Mouse (Mus musculus) urinary bladder, postnatal 36 days (tissue): ENCODE data around the gene B3gnt9.
"Not testable (repeated sequence)": the region's sequence is repeated elsewhere in the genome, so short reads cannot be mapped to it uniquely, and the experiment has no call there.

Source experiments
- DNase-seq, 2 experiments: peaks; one replicate each; pipeline ENCODE4 v3.0.0; 2022; ENCODE audit warnings: low spot score in 2 of 2, mixed read lengths in 1 of 2

B3gnt9 gene

DNA sequence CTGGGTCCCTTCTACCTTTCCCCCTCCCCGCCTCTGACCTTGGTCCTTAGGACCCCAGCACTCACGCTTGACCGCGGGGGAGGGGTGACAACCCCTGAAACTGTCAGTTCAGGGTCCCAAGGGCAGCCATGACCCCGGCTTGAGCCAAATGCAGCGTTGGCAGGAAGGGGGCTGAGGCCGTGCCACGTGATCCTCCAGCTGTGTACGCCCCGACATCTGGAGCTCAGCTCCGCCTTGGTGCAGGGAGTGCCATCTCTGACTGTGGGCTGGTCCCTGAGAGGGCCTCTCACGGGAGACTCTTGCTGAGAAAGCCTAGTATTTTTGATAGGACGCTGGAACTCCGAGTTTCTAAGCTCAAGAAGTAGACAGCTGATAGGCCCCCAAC, at the start of gene B3gnt9:
TSS of gene B3gnt9 (minus strand) at position 188 of the 385 bp plus-strand sequence.
- peak; percentile 50 to 82 for DNase-seq

DNA sequence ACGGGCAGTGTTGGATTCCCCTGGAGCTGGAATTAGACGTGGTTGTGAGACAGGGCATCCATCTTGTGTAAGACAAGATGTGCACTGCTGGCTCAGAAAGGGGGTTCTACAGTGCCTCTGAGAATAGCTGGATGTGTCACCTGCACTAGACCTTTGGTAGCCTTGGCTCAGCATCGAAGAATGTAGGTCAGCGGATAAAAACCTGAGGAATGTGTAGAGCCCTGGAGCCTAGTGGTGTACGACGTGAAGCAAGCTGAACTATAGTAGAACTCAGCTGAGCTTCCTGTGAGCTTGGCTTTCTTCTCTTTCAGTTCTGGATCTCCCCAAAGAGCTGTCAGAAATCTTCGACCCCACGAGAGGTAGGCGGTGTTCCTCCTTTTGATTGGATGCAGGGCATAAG, 48.9 kb upstream of the B3gnt9 start:
- DNase-seq, result no peak

DNA sequence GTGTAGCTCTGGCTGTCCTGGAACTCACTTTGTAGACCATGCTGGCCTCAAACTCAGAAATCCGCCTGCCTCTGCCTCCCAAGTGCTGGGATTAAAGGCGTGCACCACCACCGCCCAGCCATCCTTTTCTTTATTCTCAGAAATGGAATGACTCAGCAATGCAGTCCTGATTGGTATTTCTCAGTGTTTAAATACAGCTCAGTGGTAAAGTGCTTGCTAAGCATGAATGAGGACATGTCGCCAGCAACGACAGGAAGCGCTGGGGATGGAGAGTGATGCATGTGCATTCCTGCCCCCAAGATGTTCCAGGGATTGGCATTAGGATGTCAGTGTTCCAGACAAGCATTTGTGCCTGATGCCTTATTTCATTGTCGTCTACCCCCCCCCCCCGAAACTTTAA, 48.4 kb upstream of the B3gnt9 start:
- no peak for DNase-seq

DNA sequence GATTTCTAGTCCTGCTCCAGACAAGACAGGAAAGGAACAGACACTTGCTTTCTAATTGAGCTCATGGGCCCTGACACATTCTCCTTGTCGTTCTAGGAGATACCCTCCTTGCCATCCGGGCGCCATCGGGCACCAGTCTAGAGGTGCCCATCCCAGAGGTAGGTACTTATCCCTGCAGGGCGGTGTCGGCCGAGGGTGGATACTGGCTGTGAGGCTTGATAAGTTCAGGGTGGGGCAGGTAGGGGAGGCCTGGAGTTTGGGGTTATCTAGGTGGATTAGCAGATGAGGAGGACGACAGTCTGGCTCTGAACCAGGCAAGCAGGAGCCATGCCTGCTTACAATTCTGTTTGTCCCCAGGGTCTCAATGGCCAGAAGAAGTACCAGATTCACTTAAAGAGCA, 45.0 kb upstream of the B3gnt9 start:
- DNase-seq, result no peak

DNA sequence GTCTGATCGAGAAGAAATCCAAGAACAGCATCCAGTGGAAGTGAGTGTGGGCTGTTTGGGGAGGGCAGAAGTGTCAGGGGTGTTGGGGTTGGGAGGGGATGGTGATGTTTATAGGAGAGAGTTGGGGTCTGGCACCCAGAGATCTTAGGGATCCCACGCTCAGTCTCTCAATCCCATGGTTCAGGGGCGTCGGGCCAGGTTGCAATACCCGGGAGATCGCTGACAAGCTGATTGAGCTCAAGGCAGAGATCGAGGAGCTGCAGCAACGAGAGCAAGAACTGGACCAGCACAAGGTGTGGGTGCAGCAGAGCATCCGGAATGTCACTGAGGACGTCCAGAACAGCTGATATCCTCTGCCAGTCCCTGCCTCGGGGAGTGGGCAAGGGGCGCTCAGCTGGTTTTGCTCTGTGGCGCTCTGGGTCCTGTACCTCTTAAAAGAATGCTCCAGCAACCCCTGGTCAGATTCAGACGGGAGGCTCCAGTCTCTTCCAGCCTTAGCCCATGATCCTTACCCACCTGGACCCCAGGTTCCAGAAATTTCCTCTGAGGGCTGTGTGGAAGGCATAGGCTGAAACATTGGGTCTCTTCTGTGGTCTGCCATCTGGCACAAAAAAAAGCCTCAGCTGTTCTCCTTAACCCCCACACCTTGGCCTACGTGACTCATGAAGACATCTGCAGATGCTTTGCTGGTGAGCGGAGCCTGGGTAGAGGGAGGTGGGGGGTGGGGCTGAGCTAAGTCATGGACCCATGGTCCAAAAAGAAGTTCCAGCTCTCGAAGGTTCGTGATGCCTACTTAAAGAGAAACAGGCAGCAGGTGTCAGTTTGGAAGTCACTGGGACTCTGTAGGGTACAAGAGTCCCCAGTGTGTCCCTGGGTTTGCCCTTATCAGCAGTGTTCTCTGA, 43.6 kb upstream of the B3gnt9 start:
- DNase-seq, result no peak

DNA sequence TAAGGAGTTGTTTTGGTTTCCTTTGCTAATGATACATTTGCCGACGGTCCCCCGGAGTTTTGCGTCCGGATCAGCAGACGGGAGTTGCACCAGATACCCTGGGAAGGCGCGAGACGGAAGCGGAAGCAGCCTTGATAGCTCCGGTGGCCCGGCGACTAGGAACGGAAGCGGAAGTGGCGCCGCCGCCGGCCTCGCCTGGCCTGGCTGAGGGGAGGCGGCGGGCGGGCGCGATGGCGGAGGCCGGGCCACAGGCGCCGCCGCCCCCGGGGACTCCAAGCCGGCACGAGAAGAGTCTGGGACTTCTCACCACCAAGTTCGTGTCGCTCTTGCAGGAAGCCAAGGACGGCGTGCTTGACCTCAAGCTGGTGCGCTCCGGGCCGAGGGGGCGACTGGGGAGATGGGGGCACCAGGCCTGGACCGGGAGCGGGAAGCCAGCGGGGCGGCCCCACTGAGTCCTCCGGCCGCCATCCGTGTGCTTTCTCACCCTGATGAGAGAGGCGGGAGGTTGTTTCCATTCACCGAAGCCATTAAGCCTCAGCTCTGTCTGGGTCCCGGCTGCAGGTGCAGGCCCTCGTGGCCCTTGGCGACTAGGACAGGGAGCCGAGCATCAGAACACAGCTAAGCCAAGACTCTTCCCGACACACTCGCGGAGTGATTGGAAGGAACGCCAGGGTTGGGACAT, 42.7 kb upstream of the B3gnt9 start, which contains the start of gene E2f4:
TSS of gene E2f4 (plus strand) at position 153 of the 682 bp plus-strand sequence.
- peak; percentile 83 to 92 for DNase-seq

DNA sequence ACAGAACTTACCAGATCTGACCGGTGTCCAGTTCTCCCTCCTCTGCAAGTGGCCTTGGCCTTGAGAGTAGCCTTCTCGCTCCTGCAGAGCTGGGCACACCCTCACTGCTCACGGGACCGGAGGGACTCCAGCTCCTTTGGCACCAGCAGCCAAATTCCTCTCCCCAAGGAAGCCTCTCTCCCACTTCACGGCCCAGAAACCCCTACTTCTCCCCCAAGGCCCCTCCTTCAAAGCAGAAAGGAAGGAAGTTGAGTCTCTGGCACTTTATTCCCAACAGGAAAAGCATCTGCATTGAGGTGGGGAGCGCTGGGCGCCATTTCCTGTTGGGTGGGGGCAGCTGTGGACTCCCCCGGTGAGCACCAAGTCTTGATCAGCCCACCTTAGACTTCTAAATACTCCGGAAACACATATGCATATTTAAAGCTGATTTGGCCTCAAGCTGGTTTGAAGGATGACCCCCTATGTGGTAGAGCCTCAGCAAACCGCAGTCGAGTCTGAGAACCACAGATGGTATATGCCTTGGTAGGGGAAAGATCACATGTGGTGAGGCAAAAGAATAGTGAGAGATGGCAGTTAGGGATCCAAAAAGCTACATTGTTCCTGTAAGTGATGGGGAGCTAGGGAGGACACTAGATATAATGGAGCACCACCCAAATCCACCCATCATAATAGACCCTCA, 41.1 kb upstream of the B3gnt9 start, which contains the start of gene Exoc3l:
TSS of gene Exoc3l (minus strand) at position 207 of the 679 bp plus-strand sequence.
- DNase-seq, result no peak

DNA sequence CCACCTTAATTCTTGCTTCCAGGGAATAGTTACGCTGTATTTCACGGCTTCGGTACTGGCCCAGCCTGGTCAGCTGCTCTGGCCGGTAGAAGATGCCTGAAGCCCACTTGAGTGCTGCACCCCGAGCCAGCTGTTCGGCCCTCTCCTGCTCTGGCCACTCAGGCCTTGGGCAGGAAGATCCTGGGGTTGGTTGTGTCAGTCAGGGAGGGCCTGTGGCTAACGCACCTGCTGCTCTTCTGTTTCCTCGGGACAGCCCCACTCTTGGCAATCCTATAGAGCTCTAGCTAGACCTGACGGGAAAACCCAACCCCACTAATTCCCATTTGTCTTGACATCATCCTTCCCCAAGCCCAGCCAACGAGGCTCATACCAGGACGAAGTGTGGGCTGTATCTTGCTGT, 40.3 kb upstream of the B3gnt9 start:
- no peak for DNase-seq

DNA sequence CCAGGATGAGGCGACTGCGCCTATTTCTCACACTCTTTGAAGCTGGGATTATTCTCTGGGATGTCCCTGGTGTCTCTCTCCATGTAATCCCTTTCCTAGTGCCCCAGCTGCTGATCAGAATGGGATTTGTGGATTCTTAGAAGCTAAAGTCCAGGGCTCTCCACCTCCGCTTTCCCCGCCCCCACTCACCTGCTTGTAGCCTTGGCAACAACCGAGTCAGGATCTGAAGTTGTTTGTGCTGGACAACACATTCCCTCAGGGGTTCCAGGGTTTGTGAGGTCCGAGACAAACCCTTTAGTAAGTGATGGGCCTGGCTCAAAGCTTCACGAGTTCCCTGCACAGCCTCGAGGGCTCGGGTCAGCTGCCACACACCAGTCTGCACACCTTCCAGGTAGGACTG, 39.8 kb upstream of the B3gnt9 start:
- DNase-seq, result no peak

DNA sequence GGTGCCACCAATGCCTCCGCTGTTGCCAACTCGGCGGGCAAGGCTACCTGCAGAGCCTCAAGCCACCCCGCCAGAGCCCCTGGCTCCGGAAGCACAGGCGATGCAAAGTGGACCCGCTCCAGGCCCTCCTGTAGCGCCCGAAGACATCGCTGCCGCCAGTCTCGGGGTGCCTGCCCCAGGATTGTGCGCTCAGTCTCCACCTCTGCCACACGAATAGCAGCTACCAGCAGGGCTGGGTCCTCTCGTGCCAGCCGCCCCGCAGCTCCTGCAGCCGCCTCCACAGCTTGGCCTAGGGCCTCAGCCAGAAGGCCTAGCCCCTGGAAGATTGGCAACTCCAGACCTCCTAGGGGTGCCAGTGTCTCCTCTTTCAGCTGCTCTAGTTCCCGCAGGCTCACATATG, 38.5 kb upstream of the B3gnt9 start:
- no peak for DNase-seq

DNA sequence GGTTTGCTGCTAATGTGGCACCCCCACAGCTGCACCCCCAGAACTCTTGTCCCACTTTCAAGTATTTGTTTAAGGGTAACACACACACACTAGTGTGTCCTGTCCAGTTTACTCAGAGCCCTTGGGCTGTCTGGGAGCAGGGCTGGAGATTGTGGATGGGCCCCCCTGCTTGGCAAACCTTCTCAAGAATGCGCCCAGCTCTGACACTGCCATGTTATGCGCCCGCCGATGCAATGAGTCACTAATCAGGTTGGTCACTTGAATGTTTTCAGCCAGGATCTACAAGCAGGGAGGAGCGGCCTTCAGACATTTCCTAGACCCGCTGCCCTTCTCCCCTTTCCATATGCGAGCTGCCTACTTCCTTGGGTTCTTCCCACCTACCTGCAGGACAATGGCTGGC, 37.5 kb upstream of the B3gnt9 start:
- DNase-seq, result no peak

DNA sequence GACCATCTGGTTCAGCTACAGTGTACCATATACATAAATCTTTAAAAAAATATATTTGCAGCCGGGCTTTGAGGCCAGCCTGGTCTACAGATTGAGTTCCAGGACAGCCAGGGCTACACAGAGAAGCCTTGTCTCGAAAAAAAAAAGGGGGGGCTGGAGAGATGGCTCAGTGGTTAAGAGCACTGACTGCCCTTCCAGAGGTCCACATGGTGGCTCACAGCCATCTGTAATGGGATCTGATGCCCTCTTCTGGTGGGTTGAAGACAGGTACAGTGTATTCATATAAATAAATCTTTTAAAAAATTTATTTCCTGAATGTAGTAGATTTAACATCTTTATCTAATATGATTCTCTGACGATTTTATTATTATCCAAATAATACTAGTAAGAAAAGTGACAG, 36.8 kb upstream of the B3gnt9 start:
- DNase-seq, result not testable (repeated sequence)

DNA sequence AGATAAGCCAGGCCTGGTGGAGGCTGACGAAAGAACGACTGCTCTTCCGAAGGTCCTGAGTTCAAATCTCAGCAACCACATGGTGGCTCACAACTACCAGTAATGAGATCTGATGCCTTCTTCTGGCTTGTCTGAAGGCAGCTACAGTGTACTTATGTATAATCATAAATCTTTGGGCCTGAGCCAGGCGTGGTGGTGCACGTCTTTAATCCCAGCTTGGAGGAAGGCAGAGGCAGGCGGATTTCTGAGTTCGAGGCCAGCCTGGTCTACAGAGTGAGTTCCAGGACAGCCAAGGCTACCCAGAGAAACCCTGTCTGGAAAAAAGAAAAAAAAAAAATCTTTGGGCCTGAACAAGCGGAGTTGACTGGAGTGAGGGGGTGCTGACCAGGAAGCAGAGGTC, 36.4 kb upstream of the B3gnt9 start:
- DNase-seq, result not testable (repeated sequence)

DNA sequence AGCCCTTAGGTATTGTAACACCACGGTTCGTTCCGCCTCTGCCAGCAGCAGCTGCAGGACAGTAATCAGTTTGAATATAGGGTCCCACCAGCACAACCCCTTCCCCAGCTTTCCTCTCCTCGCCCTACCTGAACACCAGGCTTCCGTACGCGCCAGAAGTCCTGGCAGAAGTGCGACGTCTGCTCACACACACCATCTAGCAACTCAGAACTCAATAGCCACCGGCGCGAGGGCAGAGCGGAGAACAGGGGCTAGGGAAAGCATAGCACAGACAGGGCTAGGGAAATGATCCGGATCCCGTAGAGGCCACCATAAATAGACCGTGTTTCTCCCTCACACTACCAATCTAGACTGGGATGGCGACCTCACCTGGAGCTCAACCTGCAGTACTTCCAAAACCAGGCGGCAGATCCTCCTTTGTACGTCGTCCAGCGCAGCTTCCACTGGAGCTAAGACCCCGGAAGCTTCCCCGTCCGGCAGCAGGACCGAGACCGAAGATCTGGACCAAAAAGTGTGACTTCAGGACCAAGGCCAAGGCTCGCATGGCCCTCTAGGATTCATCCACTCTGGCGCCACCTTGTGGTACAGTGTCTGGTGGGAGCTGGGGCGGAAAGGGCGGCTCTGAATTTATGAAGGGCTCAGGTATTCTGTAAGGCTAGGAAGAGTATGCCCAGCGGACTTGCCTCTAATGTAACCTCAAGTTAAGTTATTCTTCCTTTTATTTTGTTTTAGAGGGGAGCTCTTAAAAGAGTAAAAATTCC, 35.8 kb upstream of the B3gnt9 start:
- DNase-seq, result peak; percentile 86 to 88

DNA sequence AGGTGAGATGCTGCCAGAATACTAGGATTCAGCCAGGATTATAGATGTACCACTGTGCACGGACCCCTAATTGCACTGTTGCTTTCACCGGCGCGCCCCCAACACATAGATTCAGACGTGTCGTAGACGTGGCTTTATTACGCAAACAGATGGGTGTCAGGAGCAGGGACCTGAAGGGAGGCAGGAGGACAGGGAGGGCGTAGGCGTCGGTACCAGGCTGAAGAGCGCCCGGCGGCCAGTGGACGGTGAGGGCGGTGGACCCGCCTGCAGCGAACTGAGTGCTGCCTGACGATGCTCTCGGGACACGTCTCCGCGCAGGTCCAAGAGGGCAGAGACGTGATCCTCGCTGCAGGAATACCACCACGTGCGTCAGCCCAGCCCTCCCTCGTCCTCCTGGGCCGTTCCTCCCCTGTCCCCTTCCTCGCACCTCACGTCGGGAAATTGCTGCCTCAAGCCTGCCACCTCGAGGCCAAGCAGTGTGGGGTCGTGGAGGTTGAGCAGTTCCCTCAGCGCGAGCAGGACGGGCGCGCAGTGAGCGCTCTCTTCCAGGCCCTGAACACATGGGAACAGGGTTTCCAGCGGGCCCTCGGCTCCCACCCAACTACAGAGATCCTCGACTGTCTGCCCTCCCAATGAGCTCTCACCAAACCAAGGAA, 35.0 kb upstream of the B3gnt9 start, which contains the start of gene 4931428F04Rik:
TSS of gene 4931428F04Rik (minus strand) at position 60 of the 656 bp plus-strand sequence.
- DNase-seq, result no peak

DNA sequence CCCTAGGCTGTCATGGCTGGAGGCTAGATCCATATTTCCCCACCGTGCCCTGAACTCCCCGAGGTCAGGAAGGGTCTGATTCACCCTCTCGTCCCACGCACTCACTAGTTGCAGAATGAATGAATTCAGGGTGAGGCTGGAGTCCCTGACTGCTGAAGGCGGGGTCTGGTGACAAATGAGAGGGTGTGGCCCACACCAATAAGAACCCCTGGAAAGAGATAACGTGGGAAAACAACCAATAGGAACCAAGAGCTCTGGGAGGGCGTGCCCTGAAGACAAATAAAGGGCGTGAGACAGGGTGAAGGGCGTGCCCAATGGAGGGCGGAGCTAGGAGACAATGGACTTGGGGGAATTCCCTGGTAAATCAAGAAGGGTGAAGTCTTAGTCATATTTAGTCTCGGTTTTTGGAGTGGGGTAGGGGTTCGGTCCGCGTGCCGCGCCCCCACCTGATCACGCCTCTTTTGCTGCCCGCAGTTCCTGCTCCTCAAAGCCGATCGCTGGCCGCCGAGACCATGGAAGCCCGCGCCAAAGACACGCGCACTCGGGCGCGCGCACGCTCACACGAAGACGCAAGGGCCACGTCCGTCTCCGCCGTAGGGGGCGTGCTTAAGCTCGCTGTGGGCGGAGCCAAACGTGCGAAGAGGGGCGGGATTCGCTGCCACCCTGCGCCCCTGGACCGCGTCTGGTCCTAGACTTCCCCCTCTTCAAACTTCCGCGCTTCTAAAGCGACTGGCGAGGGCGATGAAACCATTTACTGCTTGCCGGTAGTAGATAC, 34.2 kb upstream of the B3gnt9 start:
- peak; percentile 89 to 90 for DNase-seq

DNA sequence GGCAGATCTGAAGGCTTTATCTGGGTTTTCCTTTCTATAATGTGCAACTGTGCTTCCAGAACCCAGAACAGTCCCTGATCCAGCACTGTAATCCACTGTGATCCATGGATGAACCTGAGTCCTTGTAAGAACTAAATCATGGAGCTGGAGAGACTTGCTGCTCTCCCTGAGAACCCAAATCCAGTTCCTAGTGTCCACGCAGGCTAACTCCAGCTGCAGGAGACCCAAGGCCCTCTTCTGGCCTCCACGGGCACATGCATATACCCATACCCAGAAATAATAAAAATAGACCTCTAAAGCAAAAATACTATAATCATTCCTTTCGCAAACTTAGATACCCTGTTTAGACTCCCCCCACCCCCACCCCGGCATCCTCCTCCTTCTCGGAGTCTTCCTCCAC, 33.3 kb upstream of the B3gnt9 start:
- DNase-seq, result no peak

DNA sequence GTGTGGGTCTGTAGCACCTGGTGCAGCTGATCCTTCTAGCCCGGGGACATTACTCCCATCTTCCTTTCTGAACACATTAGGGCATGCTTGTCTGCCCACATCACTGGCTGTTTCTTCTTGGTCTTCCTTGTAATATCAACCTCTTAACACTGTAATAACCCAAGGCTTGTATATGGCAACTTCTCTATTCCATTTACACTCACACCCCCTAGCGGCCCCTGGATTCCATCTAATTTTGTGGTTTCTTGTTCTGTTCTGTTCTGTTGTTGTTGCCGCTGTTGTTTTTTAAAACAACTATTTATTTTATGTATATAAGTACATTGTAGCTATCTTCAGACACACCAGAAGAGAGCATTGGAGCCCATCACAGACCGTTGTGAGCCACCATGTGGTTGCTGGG, 32.0 kb upstream of the B3gnt9 start:
- no peak for DNase-seq

DNA sequence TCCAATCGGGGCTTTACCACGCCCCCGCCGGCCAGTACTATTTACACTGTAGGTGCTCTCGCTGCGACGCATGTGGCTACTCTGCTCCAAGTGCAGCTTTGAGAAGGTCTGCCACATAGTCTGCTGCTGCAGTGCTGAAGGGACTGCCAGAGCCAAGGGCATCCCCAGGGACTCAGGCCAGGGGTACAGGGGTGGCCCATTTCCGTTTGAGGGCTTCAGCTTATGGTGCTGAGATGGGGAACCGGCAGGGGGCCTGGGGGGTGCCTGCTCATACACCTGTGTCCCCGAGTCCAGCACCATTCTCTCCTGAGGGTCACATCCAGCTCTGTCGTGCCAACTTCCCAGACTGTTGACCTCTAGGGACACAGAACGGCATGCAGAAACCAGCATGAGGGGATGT, 30.6 kb upstream of the B3gnt9 start:
- DNase-seq, result no peak

DNA sequence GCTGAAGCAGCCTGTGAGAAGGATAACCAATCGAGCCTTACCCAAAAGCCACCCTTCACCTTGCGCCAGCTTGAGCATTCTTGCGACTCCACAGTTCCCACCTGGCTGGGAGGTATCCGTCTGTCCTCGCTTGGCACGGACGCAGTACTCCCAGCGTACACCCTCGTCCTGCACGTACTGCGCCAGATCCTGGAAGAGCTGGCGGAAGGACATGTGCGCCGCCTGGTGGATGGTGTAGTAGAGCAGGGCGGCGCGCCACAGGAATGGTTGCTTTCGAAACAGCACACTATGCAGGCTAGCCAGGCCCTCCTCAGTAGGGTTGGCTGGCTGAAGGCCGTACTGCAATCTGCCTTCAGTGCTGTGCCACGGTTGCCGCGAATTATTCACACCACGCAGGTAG, 28.1 kb upstream of the B3gnt9 start:
- DNase-seq, result peak in 1 of 2 experiments; percentile 51
